Mouse (Mus musculus) CH12.LX (cell line): ENCODE results near the gene Psenen. TPM values are rescaled to one million over a fixed set of nuclear protein-coding genes. Genes with fewer than 3 reads are reported as not detected.

ENCODE experiments used
- DNase-seq: peaks from one replicate; pipeline ENCODE4 v3.0.0-alpha.2; 2013; ENCODE audit errors: extremely low read depth
- H3K27ac ChIP-seq: 2 replicates; pipeline ENCODE4 v1.5.1; 2012; ENCODE audit warnings: low read depth, mild to moderate bottlenecking, control low read depth, moderate library complexity; ENCODE audit not compliant: insufficient read depth
- H3K27me3 ChIP-seq: replicated peaks from 2 replicates; pipeline ENCODE3; 2012; ENCODE audit warnings: inconsistent platforms
- H3K36me3 ChIP-seq, 2 experiments: replicated peaks in 1 of 2; 2 replicates each; pipeline versions ENCODE3 to v1.6.1; 2012; ENCODE audit warnings: inconsistent platforms in 1 of 2, low read length in 1 of 2, mild to moderate bottlenecking in 1 of 2, mixed read lengths in 1 of 2, moderate library complexity in 1 of 2; ENCODE audit not compliant: control insufficient read depth in 1 of 2, insufficient read depth in 1 of 2
- H3K4me1 ChIP-seq, 2 experiments: 2 replicates each; pipeline ENCODE4 v1.6.1; 2012; ENCODE audit warnings: inconsistent platforms in 1 of 2, moderate library complexity in 1 of 2; ENCODE audit not compliant: insufficient read depth in 2 of 2, control insufficient read depth in 1 of 2
- H3K4me2 ChIP-seq: 2 replicates; pipeline ENCODE4 v1.6.1; 2012; ENCODE audit warnings: low read depth, mild to moderate bottlenecking, control low read depth; ENCODE audit not compliant: poor library complexity, insufficient read depth, severe bottlenecking
- H3K4me3 ChIP-seq, 3 experiments: fragments of 150-350 bp in 1 of 3; sonication (generic) in 1 of 3; replicated peaks in 1 of 3; 2 replicates each; pipeline versions ENCODE3 to v1.5.1; 2011 to 2012; ENCODE audit warnings: low read depth in 2 of 3, low read length in 2 of 3, mild to moderate bottlenecking in 2 of 3, moderate library complexity in 2 of 3, control low read depth in 1 of 3, improper control_type of control experiment in 1 of 3, inconsistent platforms in 1 of 3, mixed read lengths in 1 of 3; ENCODE audit not compliant: poor library complexity in 1 of 3
- H3K79me2 ChIP-seq: replicated peaks from 2 replicates; pipeline ENCODE4 v1.6.1; 2012; ENCODE audit warnings: mild to moderate bottlenecking, moderate library complexity; ENCODE audit not compliant: control insufficient read depth, poor library complexity, insufficient read depth, severe bottlenecking; ENCODE audit errors: extremely low read depth
- H3K9ac ChIP-seq: 2 replicates; pipeline ENCODE4 v1.6.1; 2012; ENCODE audit warnings: low read depth, mild to moderate bottlenecking, control low read depth, moderate library complexity; ENCODE audit not compliant: insufficient read depth
- H3K9me3 ChIP-seq: replicated peaks from 2 replicates; pipeline ENCODE3; 2012; ENCODE audit warnings: low read length, inconsistent platforms, mixed read lengths
- BHLHE40 ChIP-seq: IDR thresholded peaks from 2 replicates; pipeline ENCODE4 v1.6.1; 2011; ENCODE audit warnings: mild to moderate bottlenecking, low read depth, low read length, improper control_type of control experiment
- CHD1 ChIP-seq: IDR thresholded peaks from 2 replicates; pipeline ENCODE4 v1.6.1; 2012; ENCODE audit warnings: low read depth, low read length, improper control_type of control experiment, inconsistent platforms
- E2F4 ChIP-seq: IDR thresholded peaks from 2 replicates; pipeline ENCODE4 v1.6.1; 2011; ENCODE audit warnings: low read depth, low read length, improper control_type of control experiment; ENCODE audit not compliant: insufficient replicate concordance
- ETS1 ChIP-seq: conservative IDR thresholded peaks from 2 replicates; pipeline ENCODE4 v1.6.1; 2012; ENCODE audit warnings: low read depth, mild to moderate bottlenecking, inconsistent platforms, low read length, improper control_type of control experiment, moderate library complexity
- GABPA ChIP-seq: IDR thresholded peaks from 2 replicates; pipeline ENCODE4 v1.6.1; 2012; ENCODE audit warnings: low read depth, low read length, improper control_type of control experiment, inconsistent platforms; ENCODE audit not compliant: insufficient replicate concordance
- HCFC1 ChIP-seq: IDR thresholded peaks from 2 replicates; pipeline ENCODE4 v1.6.1; 2012; ENCODE audit warnings: low read depth, mild to moderate bottlenecking, inconsistent platforms, low read length, improper control_type of control experiment
- IRF4 ChIP-seq: IDR thresholded peaks from 2 replicates; pipeline ENCODE4 v1.6.1; 2014; ENCODE audit warnings: low read depth, mild to moderate bottlenecking, inconsistent platforms, low read length, improper control_type of control experiment
- JUN ChIP-seq: IDR thresholded peaks from 2 replicates; pipeline ENCODE4 v1.6.1; 2011; ENCODE audit warnings: low read depth, mild to moderate bottlenecking, low read length, improper control_type of control experiment, moderate library complexity; ENCODE audit not compliant: insufficient read depth
- JUND ChIP-seq: conservative IDR thresholded peaks from 2 replicates; pipeline ENCODE4 v1.6.1; 2011; ENCODE audit warnings: low read depth, low read length, improper control_type of control experiment
- MAX ChIP-seq: IDR thresholded peaks from 2 replicates; pipeline ENCODE4 v1.6.1; 2011; ENCODE audit warnings: low read length, improper control_type of control experiment
- NELFE ChIP-seq: IDR thresholded peaks from 2 replicates; pipeline ENCODE4 v1.6.1; 2011; ENCODE audit warnings: low read depth, low read length, improper control_type of control experiment
- PAX5 ChIP-seq: IDR thresholded peaks from 2 replicates; pipeline ENCODE4 v1.6.1; 2012; ENCODE audit warnings: low read length, inconsistent platforms, mixed read lengths
- POLR2AphosphoS2 ChIP-seq: IDR thresholded peaks from 2 replicates; pipeline ENCODE4 v1.6.1; 2011; ENCODE audit warnings: low read depth, low read length, improper control_type of control experiment
- SIN3A ChIP-seq: IDR thresholded peaks from 2 replicates; pipeline ENCODE4 v1.6.1; 2012; ENCODE audit warnings: low read length, improper control_type of control experiment, inconsistent platforms
- SMC3 ChIP-seq: IDR thresholded peaks from 2 replicates; pipeline ENCODE4 v1.6.1; 2011; ENCODE audit warnings: low read depth, low read length, improper control_type of control experiment
- TBP ChIP-seq: conservative IDR thresholded peaks from 2 replicates; pipeline ENCODE4 v1.6.1; 2011; ENCODE audit warnings: low read depth, low read length, improper control_type of control experiment
- UBTF ChIP-seq: IDR thresholded peaks from 2 replicates; pipeline ENCODE4 v1.6.1; 2012; ENCODE audit warnings: low read depth, mild to moderate bottlenecking, inconsistent platforms, low read length, improper control_type of control experiment, moderate library complexity
- USF2 ChIP-seq: conservative IDR thresholded peaks from 2 replicates; pipeline ENCODE4 v1.6.1; 2011; ENCODE audit warnings: low read depth, low read length, improper control_type of control experiment
- ZMIZ1 ChIP-seq: IDR thresholded peaks from 2 replicates; pipeline ENCODE4 v1.6.1; 2012; ENCODE audit warnings: low read depth, mild to moderate bottlenecking, inconsistent platforms, low read length, improper control_type of control experiment
- dilution Hi-C: fragments of 300-500 bp; cut with MboI; formaldehyde crosslinking; loops from 2 replicates; pipeline ENCODE4 v1.14.3; 2020; ENCODE audit warnings: low sequenced_read_pairs; ENCODE audit not compliant: extremely low pct_unique_long_range_greater_than_20kb, extremely low pct_ligation_motif_present
- in situ Hi-C: fragments of 300-500 bp; cut with MboI; formaldehyde crosslinking; loops from 3 replicates; pipeline ENCODE4 v1.14.3; 2019; ENCODE audit warnings: low sequenced_read_pairs, low pct_ligation_motif_present, low pct_unique_long_range_greater_than_20kb, mixed read lengths
- polyA plus RNA-seq: library from polyadenylated mRNA; unstranded; fragments of >175 nt; gene quantifications from 2 replicates; pipeline ENCODE4 v1.2.1, GENCODE M21; 2012; ENCODE audit warnings: low read depth; ENCODE audit not compliant: insufficient read length
- total RNA-seq, 2 experiments: library from RNA; depleted of rRNA; stranded (reverse); fragments of 300-350 nt in 1 of 2; fragments of >200 nt in 1 of 2; gene quantifications; 2 replicates each; pipeline ENCODE4 v1.2.3; 2012 to 2014

Gene Psenen
- total and polyA plus RNA-seq, 3 experiments, result 55.2 to 121 (median 92.7) TPM

GRCm38 (mm10) chr7:30549880-30550279 lies 13.5 kb downstream of the Psenen start:
- TF ChIP-seq ZMIZ1 (no peak), HCFC1 (peak; percentile 56), NELFE (no peak)
- Histone ChIP-seq H3K36me3 (peaks cover 16 to 42% of the 10 kb centered on the region in 2 experiments), H3K4me2 (no peak overlapping the region), H3K9me3 (no peaks in the 10 kb centered on the region), H3K4me1 (peaks cover 2 to 20% of the 10 kb centered on the region in 2 experiments; a peak in 3 of 4 replicates), H3K79me2 (no peaks in the 10 kb centered on the region; the same call in 1 of the 2 replicates), H3K27ac (no peak overlapping the region), H3K9ac (no peak overlapping the region), H3K27me3 (no peaks in the 10 kb centered on the region), H3K4me3 (no peak overlapping the region)
- in situ Hi-C loops, result no loop called here
- DNase-seq, result no peak
- dilution Hi-C loops, result no loop called here

- Histone ChIP-seq H3K27ac (no peak overlapping the region), H3K4me1 (no peaks in the 10 kb centered on the region), H3K36me3 (peaks cover 22 to 68% of the 10 kb centered on the region in 2 experiments), H3K4me2 (no peak overlapping the region), H3K9me3 (no peaks in the 10 kb centered on the region), H3K27me3 (no peaks in the 10 kb centered on the region), H3K9ac (no peak overlapping the region), H3K79me2 (no peaks in the 10 kb centered on the region), H3K4me3 (no peak overlapping the region)
- dilution Hi-C loops, result no loop called here
- TF ChIP-seq USF2 (no peak), SMC3 (no peak), MAX (no peak), E2F4 (no peak), HCFC1 (no peak), JUND (no peak), ETS1 (no peak), GABPA (no peak), BHLHE40 (no peak), SIN3A (no peak), PAX5 (no peak), JUN (no peak), POLR2AphosphoS2 (no peak), TBP (no peak), CHD1 (no peak), IRF4 (no peak), UBTF (no peak)
- DNase-seq, result no peak
- in situ Hi-C loops, result no loop called here
Measured at GRCm38 (mm10) chr7:30544327-30544726, 19.1 kb downstream of the Psenen start.
